9 mouse cellular contexts compared by ENCODE assay signal in the genomic region with DNA sequence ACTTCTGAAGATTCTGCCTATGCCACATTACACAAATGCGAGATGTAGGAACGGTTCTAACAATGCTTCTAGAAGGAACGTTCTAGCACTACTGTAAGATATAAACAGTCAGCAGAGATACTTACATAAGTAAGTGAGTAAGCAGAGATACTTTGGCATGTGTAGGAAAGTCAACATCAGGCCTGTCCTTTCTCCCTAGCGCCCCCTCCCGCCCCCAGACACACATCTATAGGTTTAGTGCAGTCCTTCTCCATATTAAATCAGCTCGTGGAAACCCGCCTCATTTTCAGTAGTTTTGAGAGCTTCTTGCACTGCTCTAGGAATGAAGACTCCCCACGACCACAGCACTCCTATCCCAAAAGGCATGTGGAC. TPM values are rescaled to one million over a fixed set of nuclear protein-coding genes. Genes with fewer than 3 reads are reported as not detected.
DNase-seq lines count a peak whose midpoint lies in the region; ATAC-seq and TF ChIP-seq lines count a peak whose summit lies in the region.
"Had no signal": no experiment of that assay in that cellular context is flagged by ENCODE, and none has a peak within 500 bp of the region (broad histone marks: within the 10 kb centered on the region; RNA-seq: fewer than 3 reads in every experiment).

No protein-coding gene starts in this region.

- H3K27ac ChIP-seq in heart, adult 2 months = no peak overlapping the region; the same call in 1 of the 2 replicates
- H3K27ac ChIP-seq in ES-Bruce4 (ENCODE audit: insufficient read depth, low read length) = no peak overlapping the region
- peak overlapping the region; percentile 83 for H3K27ac ChIP-seq in embryonic facial prominence, embryonic 14.5 days (replicated peaks; ENCODE audit: low read depth, low read length)
- H3K27ac ChIP-seq in hindbrain, embryonic 16.5 days (ENCODE audit: low read depth, low read length) = peak overlapping the region; percentile 88; the same call in 1 of the 2 replicates
- peak overlapping the region; percentile 69 for H3K27ac ChIP-seq in lung, embryonic 15.5 days

- intact Hi-C loops in heart, adult 2 months (cut with DNase I) = loop anchor here (5.0 kb wide), 1 partner anchor 165 kb away; no protein-coding TSS in a partner anchor

- peak overlapping the region; percentile 61 for H3K4me3 ChIP-seq in heart, adult 2 months
- H3K4me3 ChIP-seq in ES-Bruce4 (ENCODE audit: low read depth, low read length) = peak overlapping the region; percentile 76
- peak overlapping the region; percentile 49 for H3K4me3 ChIP-seq in embryonic facial prominence, embryonic 14.5 days (ENCODE audit: low read depth, low read length)
- peak overlapping the region; percentile 53 for H3K4me3 ChIP-seq in hindbrain, embryonic 16.5 days (ENCODE audit: low read length)
- H3K4me3 ChIP-seq in lung, embryonic 15.5 days = peak overlapping the region; percentile 51

- no peak for TF ChIP-seq EP300 in heart, adult 2 months (IDR thresholded peaks at IDR 0.05; ENCODE audit: insufficient read depth, low read depth, low read length)
- no peak for TF ChIP-seq EP300 in ES-Bruce4 (IDR thresholded peaks at IDR 0.05; ENCODE audit: insufficient read depth, low read depth, low read length)

- TF ChIP-seq CTCF in heart, adult 2 months (IDR thresholded peaks at IDR 0.05) = no peak
- peak; percentile 62 for TF ChIP-seq CTCF in ES-Bruce4 (IDR thresholded peaks at IDR 0.05; ENCODE audit: low read depth, low read length)

- no peaks in the 10 kb centered on the region for H3K79me2 ChIP-seq in heart, adult 2 months (replicated peaks; ENCODE audit: control insufficient read depth, insufficient read depth, low read length)

- no peaks in the 10 kb centered on the region; the same call in 1 of the 2 replicates for H3K27me3 ChIP-seq in heart, adult 2 months (ENCODE audit: control insufficient read depth, insufficient read depth, low read length)
- H3K27me3 ChIP-seq in ES-Bruce4 (ENCODE audit: control insufficient read depth, insufficient read depth, low read length, poor library complexity, severe bottlenecking) = no peaks in the 10 kb centered on the region
- no peaks in the 10 kb centered on the region for H3K27me3 ChIP-seq in embryonic facial prominence, embryonic 14.5 days (replicated peaks; ENCODE audit: control insufficient read depth, insufficient read depth, low read length)
- H3K27me3 ChIP-seq in hindbrain, embryonic 16.5 days (replicated peaks; ENCODE audit: control insufficient read depth, insufficient read depth, low read length) = peaks cover 2% of the 10 kb centered on the region; the same call in 1 of the 2 replicates
- H3K27me3 ChIP-seq in lung, embryonic 15.5 days = 0 out of 2 replicates have a peak, but pooled peaks cover 3% of the 10 kb centered on the region

- H3K36me3 ChIP-seq in heart, adult 2 months (ENCODE audit: control insufficient read depth, insufficient read depth, low read length) = no peaks in the 10 kb centered on the region
- no peaks in the 10 kb centered on the region for H3K36me3 ChIP-seq in ES-Bruce4 (ENCODE audit: control insufficient read depth, insufficient read depth, low read length, poor library complexity, severe bottlenecking)
- H3K36me3 ChIP-seq in embryonic facial prominence, embryonic 14.5 days (ENCODE audit: control insufficient read depth, insufficient read depth, low read length) = no peaks in the 10 kb centered on the region
- no peaks in the 10 kb centered on the region for H3K36me3 ChIP-seq in hindbrain, embryonic 16.5 days (ENCODE audit: control insufficient read depth, insufficient read depth, low read length)
- no peaks in the 10 kb centered on the region for H3K36me3 ChIP-seq in lung, embryonic 15.5 days

- DNase-seq in heart, adult 2 months = peak; percentile 28 to 35
- no peak for DNase-seq in heart, adult 11 months
- DNase-seq in embryonic facial prominence, embryonic 14.5 days (ENCODE audit: low spot score) = peak; percentile 76
- DNase-seq in retina, embryonic 14.5 days (ENCODE audit: low spot score) = peak; percentile 61
- DNase-seq in adrenal gland, adult 2 months = no peak

- H3K9ac ChIP-seq in heart, adult 2 months (ENCODE audit: low read depth, low read length) = peak overlapping the region; percentile 75
- peak overlapping the region; percentile 68 for H3K9ac ChIP-seq in ES-Bruce4 (ENCODE audit: low read depth, poor library complexity, severe bottlenecking)
- H3K9ac ChIP-seq in embryonic facial prominence, embryonic 14.5 days (ENCODE audit: low read depth, low read length) = peak overlapping the region; percentile 66
- H3K9ac ChIP-seq in hindbrain, embryonic 16.5 days (ENCODE audit: low read depth, low read length) = peak overlapping the region; percentile 69
- H3K9ac ChIP-seq in lung, embryonic 15.5 days = peak overlapping the region; percentile 58

- peaks cover 5% of the 10 kb centered on the region for H3K4me1 ChIP-seq in heart, adult 2 months (ENCODE audit: control insufficient read depth, insufficient read depth, low read length)
- no peaks in the 10 kb centered on the region for H3K4me1 ChIP-seq in ES-Bruce4 (ENCODE audit: control insufficient read depth, insufficient read depth, low read length)
- H3K4me1 ChIP-seq in embryonic facial prominence, embryonic 14.5 days (ENCODE audit: control insufficient read depth, insufficient read depth, low read length) = 0 out of 2 replicates have a peak, but pooled peaks cover 2% of the 10 kb centered on the region
- no peaks in the 10 kb centered on the region for H3K4me1 ChIP-seq in hindbrain, embryonic 16.5 days (ENCODE audit: control insufficient read depth, insufficient read depth, low read depth, low read length)
- H3K4me1 ChIP-seq in lung, embryonic 15.5 days = peaks cover 13% of the 10 kb centered on the region

- H3K4me2 ChIP-seq in embryonic facial prominence, embryonic 14.5 days (ENCODE audit: low read depth, low read length) = peak overlapping the region; percentile 76
- H3K4me2 ChIP-seq in hindbrain, embryonic 16.5 days (ENCODE audit: low read length) = peak overlapping the region; percentile 92
- peak overlapping the region; percentile 89 for H3K4me2 ChIP-seq in lung, embryonic 15.5 days

- no peaks in the 10 kb centered on the region for H3K9me3 ChIP-seq in ES-Bruce4 (replicated peaks; ENCODE audit: control insufficient read depth, insufficient read depth, low read length, poor library complexity, severe bottlenecking)
- no peaks in the 10 kb centered on the region for H3K9me3 ChIP-seq in embryonic facial prominence, embryonic 14.5 days (ENCODE audit: control insufficient read depth, low read length)
- no peaks in the 10 kb centered on the region for H3K9me3 ChIP-seq in hindbrain, embryonic 16.5 days (ENCODE audit: control insufficient read depth, low read length)
- no peaks in the 10 kb centered on the region for H3K9me3 ChIP-seq in lung, embryonic 15.5 days

- ATAC-seq in embryonic facial prominence, embryonic 14.5 days (ENCODE audit: low read depth) = peak; percentile 46
- ATAC-seq in hindbrain, embryonic 16.5 days = no peak
- peak; percentile 31 for ATAC-seq in lung, embryonic 15.5 days (ENCODE audit: borderline replicate concordance, extremely low read depth, low FRiP score, low TSS enrichment)

- no peak for TF ChIP-seq POLR2A in heart, adult 2 months (IDR thresholded peaks at IDR 0.05; ENCODE audit: insufficient read depth, low read depth, low read length)
- TF ChIP-seq POLR2A in ES-Bruce4 (IDR thresholded peaks at IDR 0.05; ENCODE audit: insufficient read depth, low read length) = no peak

- WGBS in heart, adult 2 months = 23% methylated on average over 8 of the region's 8 CpGs
- WGBS in embryonic facial prominence, embryonic 14.5 days = 19% methylated on average over 8 of the region's 8 CpGs
- 20% methylated on average over 8 of the region's 8 CpGs for WGBS in hindbrain, embryonic 16.5 days
- 11% methylated on average over 8 of the region's 8 CpGs for WGBS in lung, embryonic 15.5 days

RNA-seq across cellular contexts. Expression of a gene that starts 7.9 kb away (rescaled TPM):
- total RNA-seq in heart, adult 2 months (2021) = 10 to 100 TPM; 34.1 to 34.7 TPM
- polyA plus RNA-seq in heart, adult 2 months (2012; rRNA removed) = 1.2 TPM in 1 of 2 replicates, not detected in the other
- polyA plus RNA-seq in ES-Bruce4 (2011; ENCODE audit: insufficient read depth, insufficient read length, low read depth, missing spikeins) = 33.9 and 35.8 TPM in 2 replicates
- polyA plus RNA-seq in embryonic facial prominence, embryonic 14.5 days (2014; fragmentation: Nextera tagmentation; extraction: Ambion mirVana) = 8.9 and 12.7 TPM in 2 replicates
- polyA plus RNA-seq in hindbrain, embryonic 16.5 days (2015; fragmentation: Nextera tagmentation; extraction: Ambion mirVana) = 1.5 and 2.1 TPM in 2 replicates
- 10.1 and 18.0 TPM in 2 replicates for polyA plus RNA-seq in lung, embryonic 15.5 days (2015; fragmentation: Nextera tagmentation; extraction: Ambion mirVana)
- total RNA-seq in adrenal gland, adult 2 months (2021) = 10 to 100 TPM; 61.7 to 85.5 TPM
- polyA plus RNA-seq in adrenal gland, adult 2 months (2012; rRNA removed) = 0.93 TPM in 1 of 2 replicates, not detected in the other

RNA-seq across cellular contexts. Expression of a gene that starts 9.0 kb away (rescaled TPM):
- 10 to 100 TPM; 11.5 to 18.3 TPM for total RNA-seq in heart, adult 2 months (2021)
- 0.94 and 5.2 TPM in 2 replicates for polyA plus RNA-seq in heart, adult 2 months (2012; rRNA removed)
- 7.7 and 11.1 TPM in 2 replicates for polyA plus RNA-seq in ES-Bruce4 (2011; ENCODE audit: insufficient read depth, insufficient read length, low read depth, missing spikeins)
- 44.3 and 57.8 TPM in 2 replicates for polyA plus RNA-seq in embryonic facial prominence, embryonic 14.5 days (2014; fragmentation: Nextera tagmentation; extraction: Ambion mirVana)
- polyA plus RNA-seq in hindbrain, embryonic 16.5 days (2015; fragmentation: Nextera tagmentation; extraction: Ambion mirVana) = 8.1 and 8.4 TPM in 2 replicates
- 87.1 and 95.3 TPM in 2 replicates for polyA plus RNA-seq in lung, embryonic 15.5 days (2015; fragmentation: Nextera tagmentation; extraction: Ambion mirVana)
- total RNA-seq in adrenal gland, adult 2 months (2021) = 10 to 100 TPM; 50.8 to 65.4 TPM
- 30.9 and 38.0 TPM in 2 replicates for polyA plus RNA-seq in adrenal gland, adult 2 months (2012; rRNA removed)

RNA-seq across cellular contexts. Expression of a gene that starts 14.3 kb away (rescaled TPM):
- total RNA-seq in heart, adult 2 months (2021) = 10 to 100 TPM; 11.6 to 14.0 TPM
- polyA plus RNA-seq in heart, adult 2 months (2012; rRNA removed) = 1.1 and 1.4 TPM in 2 replicates
- polyA plus RNA-seq in ES-Bruce4 (2011; ENCODE audit: insufficient read depth, insufficient read length, low read depth, missing spikeins) = 3.6 and 4.0 TPM in 2 replicates
- polyA plus RNA-seq in embryonic facial prominence, embryonic 14.5 days (2014; fragmentation: Nextera tagmentation; extraction: Ambion mirVana) = 6.9 TPM in 2 replicates
- 2.8 and 3.1 TPM in 2 replicates for polyA plus RNA-seq in hindbrain, embryonic 16.5 days (2015; fragmentation: Nextera tagmentation; extraction: Ambion mirVana)
- polyA plus RNA-seq in lung, embryonic 15.5 days (2015; fragmentation: Nextera tagmentation; extraction: Ambion mirVana) = 15.9 and 16.1 TPM in 2 replicates
- total RNA-seq in adrenal gland, adult 2 months (2021) = 10 to 100 TPM; 15.2 to 26.7 TPM
- polyA plus RNA-seq in adrenal gland, adult 2 months (2012; rRNA removed) = 2.7 and 2.8 TPM in 2 replicates

RNA-seq across cellular contexts. Expression of a gene that starts 16.4 kb away (rescaled TPM):
- total RNA-seq in heart, adult 2 months (2021) = 1 to 10 TPM; 1.2 to 1.3 TPM
- polyA plus RNA-seq in heart, adult 2 months (2012; rRNA removed) = 1.1 and 2.4 TPM in 2 replicates
- polyA plus RNA-seq in ES-Bruce4 (2011; ENCODE audit: insufficient read depth, insufficient read length, low read depth, missing spikeins) = not detected in 2 replicates
- 4.0 and 5.3 TPM in 2 replicates for polyA plus RNA-seq in embryonic facial prominence, embryonic 14.5 days (2014; fragmentation: Nextera tagmentation; extraction: Ambion mirVana)
- 1.7 and 2.3 TPM in 2 replicates for polyA plus RNA-seq in hindbrain, embryonic 16.5 days (2015; fragmentation: Nextera tagmentation; extraction: Ambion mirVana)
- polyA plus RNA-seq in lung, embryonic 15.5 days (2015; fragmentation: Nextera tagmentation; extraction: Ambion mirVana) = 2.4 and 3.6 TPM in 2 replicates
- 1 to 10 TPM; 1.9 to 2.1 TPM for total RNA-seq in adrenal gland, adult 2 months (2021)
- polyA plus RNA-seq in adrenal gland, adult 2 months (2012; rRNA removed) = 2.2 and 2.3 TPM in 2 replicates

RNA-seq across cellular contexts. Expression of a gene that starts 30.9 kb away (rescaled TPM):
- total RNA-seq in heart, adult 2 months (2021) = not detected
- not detected in 2 replicates for polyA plus RNA-seq in heart, adult 2 months (2012; rRNA removed)
- 1.3 and 3.0 TPM in 2 replicates for polyA plus RNA-seq in ES-Bruce4 (2011; ENCODE audit: insufficient read depth, insufficient read length, low read depth, missing spikeins)
- 0.48 TPM in 1 of 2 replicates, not detected in the other for polyA plus RNA-seq in embryonic facial prominence, embryonic 14.5 days (2014; fragmentation: Nextera tagmentation; extraction: Ambion mirVana)
- 0.21 and 0.47 TPM in 2 replicates for polyA plus RNA-seq in hindbrain, embryonic 16.5 days (2015; fragmentation: Nextera tagmentation; extraction: Ambion mirVana)
- polyA plus RNA-seq in lung, embryonic 15.5 days (2015; fragmentation: Nextera tagmentation; extraction: Ambion mirVana) = 0.45 and 1.9 TPM in 2 replicates
- total RNA-seq in adrenal gland, adult 2 months (2021) = 1 to 10 TPM in 1 of 2 experiments, not detected in 1; 2.0 TPM
- polyA plus RNA-seq in adrenal gland, adult 2 months (2012; rRNA removed) = not detected in 2 replicates
- total RNA-seq: left cerebral cortex, postnatal 10 days had no signal

Comparison
In these comparisons a context has a peak if more than half of its experiments do, and no peak if none do; other contexts are left out.
1. DNase-seq: peak in heart, adult 2 months (2 of 2), embryonic facial prominence, embryonic 14.5 days (single experiment) and retina, embryonic 14.5 days (single experiment); none in heart, adult 11 months (single experiment) and adrenal gland, adult 2 months (single experiment).
2. H3K27ac ChIP-seq: peak in embryonic facial prominence, embryonic 14.5 days (single experiment), hindbrain, embryonic 16.5 days (single experiment) and lung, embryonic 15.5 days (single experiment); none in heart, adult 2 months (single experiment) and ES-Bruce4 (single experiment).
3. Peak in every context shown above with its lines, with median percentiles within 50 percentile points of each other: H3K4me3 ChIP-seq, H3K9ac ChIP-seq and H3K4me2 ChIP-seq.